Mouse (Mus musculus) hindbrain, embryonic 12.5 days (tissue): ENCODE measurements around the gene Cbl. TPM values are rescaled to one million over a fixed set of nuclear protein-coding genes. Genes with fewer than 3 reads are reported as not detected.

Source experiments
- ATAC-seq: fragments of 200-750 bp; cut with Nextera tagmentation; 2 replicates; pipeline ENCODE4 v1.8.0; 2017; ENCODE audit warnings: moderate TSS enrichment; ENCODE audit not compliant: low FRiP score
- H3K27ac ChIP-seq: fragments of 300-500 bp; sonication (generic); 2 replicates; pipeline ENCODE4 v1.5.1; 2016; ENCODE audit warnings: mild to moderate bottlenecking
- H3K27me3 ChIP-seq: fragments of 300-500 bp; sonication (generic); 2 replicates; pipeline ENCODE4 v1.6.1; 2016; ENCODE audit warnings: mild to moderate bottlenecking
- H3K36me3 ChIP-seq: fragments of 300-500 bp; sonication (generic); 2 replicates; pipeline ENCODE4 v1.6.1; 2016; ENCODE audit warnings: mild to moderate bottlenecking
- H3K4me1 ChIP-seq: fragments of 300-500 bp; sonication (generic); 2 replicates; pipeline ENCODE4 v1.6.1; 2016
- H3K4me2 ChIP-seq: fragments of 300-500 bp; sonication (generic); replicated peaks from 2 replicates; pipeline ENCODE4 v1.6.1; 2016; ENCODE audit warnings: mild to moderate bottlenecking
- H3K4me3 ChIP-seq: fragments of 300-500 bp; sonication (generic); 2 replicates; pipeline ENCODE4 v1.5.1; 2016; ENCODE audit warnings: mild to moderate bottlenecking
- H3K9ac ChIP-seq: fragments of 300-500 bp; sonication (generic); 2 replicates; pipeline ENCODE4 v1.6.1; 2016; ENCODE audit warnings: mild to moderate bottlenecking, moderate library complexity
- H3K9me3 ChIP-seq: fragments of 300-500 bp; sonication (generic); replicated peaks from 2 replicates; pipeline ENCODE4 v1.6.1; 2016; ENCODE audit warnings: mild to moderate bottlenecking
- WGBS: fragments of 180-500 bp; shearing (Covaris S2); methylation state at CpG from one replicate; pipeline ENCODE4 v1.1.7; 2016; 5-methylcytosine and 5-hydroxymethylcytosine counted together
- polyA plus RNA-seq: library from polyadenylated mRNA; unstranded; fragments of >200 nt; fragmentation: Nextera tagmentation; extraction: Ambion mirVana; gene quantifications from 2 replicates; pipeline ENCODE4 v1.2.1, GENCODE M21; 2016

The Cbl gene
- polyA plus RNA-seq, 1 experiment from 2014 or later: 26.2 TPM

DNA sequence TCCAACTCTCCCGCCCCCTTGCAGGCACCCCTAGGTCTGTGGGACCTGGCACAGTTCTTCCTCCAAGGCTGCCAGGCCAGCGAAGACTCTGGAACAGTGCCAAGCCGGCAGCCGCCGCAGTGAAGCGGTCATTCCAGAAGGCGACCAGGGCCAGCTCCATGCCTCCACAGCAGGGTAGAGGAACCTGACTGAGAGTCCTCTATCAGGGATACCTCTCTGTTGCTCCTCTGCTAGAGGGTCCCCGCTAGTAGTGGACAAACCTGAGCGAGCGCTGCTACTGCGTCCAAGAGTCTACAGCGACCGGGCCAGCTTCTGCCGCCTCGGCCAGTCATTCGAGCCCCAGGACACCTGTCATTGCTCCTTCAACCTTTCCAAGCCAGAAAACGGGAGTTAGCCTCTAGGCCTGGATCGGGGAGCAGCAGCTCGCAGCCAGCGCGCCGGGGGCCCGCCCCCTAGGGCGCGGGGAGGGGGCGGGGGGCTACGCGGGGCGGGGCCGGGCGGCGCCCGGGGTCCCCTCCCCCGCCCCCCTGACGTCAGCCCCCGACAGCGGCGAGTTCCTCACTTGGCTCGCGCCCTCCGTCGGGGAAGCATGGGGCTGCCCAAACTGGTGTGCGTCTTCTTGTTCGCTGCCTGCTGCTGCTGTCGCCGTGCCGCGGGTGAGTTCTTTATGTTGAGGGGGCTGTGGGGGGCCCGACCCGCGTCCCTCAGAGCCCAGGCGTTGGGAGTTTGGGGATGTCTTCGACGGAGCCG is 99.6 kb downstream of the Cbl start, which contains the start of gene Mcam:
Gene Mcam, plus strand, starts transcription at position 369 of the 750 bp plus-strand sequence.
- peaks cover 61% of the 10 kb centered on the region for H3K27me3 ChIP-seq

DNA sequence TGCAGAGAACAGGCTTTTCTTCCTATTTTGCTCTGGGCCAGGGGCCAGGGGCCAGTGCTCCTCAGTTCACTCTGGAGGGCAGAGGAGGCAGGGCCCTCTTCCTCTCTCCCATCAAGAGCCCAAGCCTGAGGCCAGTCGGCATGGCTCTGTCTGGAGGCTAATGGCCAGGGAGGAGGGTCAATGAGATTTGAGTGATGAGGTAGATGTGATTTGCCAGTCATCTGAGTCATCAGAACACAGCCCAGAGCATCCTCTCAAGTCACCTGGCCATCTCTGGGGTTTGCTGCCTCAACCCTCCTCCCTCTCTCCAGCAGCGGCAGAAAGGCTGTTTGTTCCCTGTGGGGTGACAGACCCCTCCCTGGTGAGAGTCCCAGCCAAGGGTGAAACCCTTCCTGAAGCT is 100.6 kb downstream of the Cbl start:
- Histone ChIP-seq H3K9me3 (no peaks in the 10 kb centered on the region), H3K36me3 (no peaks in the 10 kb centered on the region), H3K9ac (0 out of 2 replicates have a peak overlapping the region, but pooled peaks have one; percentile 13), H3K27me3 (peaks cover 70% of the 10 kb centered on the region), H3K4me2 (peak overlapping the region; percentile 76; the same call in 1 of the 2 replicates), H3K4me3 (no peak overlapping the region), H3K4me1 (peaks cover 42% of the 10 kb centered on the region), H3K27ac (no peak overlapping the region)
- WGBS: 6% methylated on average over 2 of the region's 2 CpGs
- no peak for ATAC-seq

More for the DNA sequence above, 99.6 kb downstream of the Cbl start, which contains the start of gene Mcam:
- Histone ChIP-seq H3K4me1 (peaks cover 42% of the 10 kb centered on the region), H3K4me3 (peak within 1 kb of the TSS; percentile 42), H3K4me2 (peak within 1 kb of the TSS; percentile 76), H3K27ac (no peak within 1 kb of the TSS), H3K36me3 (no peaks in the 10 kb centered on the region), H3K9me3 (no peaks in the 10 kb centered on the region), H3K9ac (peak within 1 kb of the TSS; percentile 62)
- ATAC-seq: peak; percentile 47; the same call in 1 of the 2 replicates
- WGBS: 2% methylated on average over 52 of the region's 55 CpGs

DNA sequence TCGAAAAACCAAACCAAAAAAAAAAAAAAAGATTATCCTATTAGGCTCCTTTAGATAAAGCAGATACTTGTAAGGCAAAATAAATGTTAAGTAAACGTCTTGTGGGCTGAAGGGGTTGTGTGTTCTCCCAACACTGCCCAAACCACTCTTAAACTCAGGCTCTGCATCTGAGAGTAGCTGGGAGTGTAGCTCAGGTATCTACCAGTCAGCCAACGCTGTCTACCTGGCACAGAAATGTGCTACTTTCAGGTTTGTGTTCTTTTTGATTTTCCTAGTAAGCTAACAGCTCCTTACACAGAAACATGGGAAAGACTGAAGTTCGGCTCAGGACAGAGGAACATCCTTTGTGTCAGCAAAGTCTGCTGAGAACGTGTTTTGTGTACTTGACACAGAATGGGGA is 101.6 kb downstream of the Cbl start:
- Histone ChIP-seq H3K27ac (no peak overlapping the region), H3K27me3 (peaks cover 70% of the 10 kb centered on the region), H3K4me3 (no peak overlapping the region), H3K4me1 (peaks cover 42% of the 10 kb centered on the region), H3K4me2 (no peak overlapping the region), H3K9me3 (no peaks in the 10 kb centered on the region), H3K9ac (no peak overlapping the region), H3K36me3 (no peaks in the 10 kb centered on the region)
- ATAC-seq: no peak
- 65% methylated on average over 5 of the region's 5 CpGs for WGBS

DNA sequence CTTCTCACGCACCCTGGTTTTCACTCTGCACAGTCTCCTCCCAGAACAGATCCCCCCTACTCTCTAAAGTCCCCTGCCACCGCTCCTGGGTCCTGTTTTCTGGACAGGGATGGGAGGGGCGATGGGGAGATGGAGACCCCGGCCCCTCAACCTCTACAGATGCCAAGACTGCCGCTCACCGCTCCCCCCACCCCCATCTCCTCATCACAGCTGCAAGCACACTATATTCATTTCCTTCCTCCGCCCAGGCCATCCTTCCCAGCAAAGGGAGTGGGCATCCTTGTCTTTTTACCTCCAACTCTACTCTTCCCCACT is 102.6 kb downstream of the Cbl start:
- WGBS: 38% methylated on average over 7 of the region's 7 CpGs
- Histone ChIP-seq H3K4me1 (peaks cover 42% of the 10 kb centered on the region), H3K4me2 (no peak overlapping the region), H3K27ac (0 out of 2 replicates have a peak overlapping the region, but pooled peaks have one; percentile 1), H3K9ac (no peak overlapping the region), H3K27me3 (peaks cover 62% of the 10 kb centered on the region), H3K4me3 (no peak overlapping the region), H3K9me3 (no peaks in the 10 kb centered on the region), H3K36me3 (no peaks in the 10 kb centered on the region)
- no peak for ATAC-seq

DNA sequence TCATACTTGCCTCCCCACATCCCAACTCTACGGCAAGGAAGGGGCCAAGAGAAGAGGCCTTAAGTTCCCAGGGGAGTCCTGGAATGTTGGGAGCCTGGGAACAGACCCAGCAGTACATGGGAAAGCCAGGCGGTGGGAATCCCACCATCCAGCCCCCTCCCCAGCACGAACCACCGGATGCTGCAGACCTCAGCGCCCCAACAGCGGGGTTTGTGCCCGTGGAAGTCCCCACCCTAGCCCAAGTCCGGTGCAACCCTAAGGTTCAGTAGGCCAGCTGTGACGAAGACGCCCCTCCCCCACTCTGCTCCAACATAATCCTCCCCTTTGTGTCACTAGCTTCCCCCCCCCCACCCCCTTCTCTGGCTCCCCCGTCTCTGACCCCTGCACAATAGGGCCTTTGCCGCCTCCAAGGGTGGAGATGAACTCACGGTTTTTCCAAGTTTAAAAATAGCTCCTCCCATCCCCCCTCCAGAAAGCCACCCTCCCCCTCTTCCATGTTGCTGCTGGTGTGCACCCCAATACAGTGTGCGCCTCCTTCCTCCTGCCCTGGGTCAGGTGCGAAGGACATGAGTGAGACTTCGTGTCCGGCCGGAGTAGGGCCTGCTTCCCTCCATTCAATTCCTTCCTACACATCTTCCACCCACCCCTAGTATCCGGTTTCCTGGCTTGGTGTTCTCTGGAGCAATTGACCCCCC is 103.1 kb downstream of the Cbl start:
- WGBS: 12% methylated on average over 19 of the region's 19 CpGs
- Histone ChIP-seq H3K36me3 (no peaks in the 10 kb centered on the region), H3K9me3 (no peaks in the 10 kb centered on the region), H3K4me3 (peak overlapping the region; percentile 29), H3K4me1 (peaks cover 37% of the 10 kb centered on the region), H3K27me3 (peaks cover 57% of the 10 kb centered on the region), H3K9ac (peak overlapping the region; percentile 46), H3K27ac (peak overlapping the region; percentile 1; the same call in 1 of the 2 replicates), H3K4me2 (peak overlapping the region; percentile 65)
- peak; percentile 38; the same call in 1 of the 2 replicates for ATAC-seq

DNA sequence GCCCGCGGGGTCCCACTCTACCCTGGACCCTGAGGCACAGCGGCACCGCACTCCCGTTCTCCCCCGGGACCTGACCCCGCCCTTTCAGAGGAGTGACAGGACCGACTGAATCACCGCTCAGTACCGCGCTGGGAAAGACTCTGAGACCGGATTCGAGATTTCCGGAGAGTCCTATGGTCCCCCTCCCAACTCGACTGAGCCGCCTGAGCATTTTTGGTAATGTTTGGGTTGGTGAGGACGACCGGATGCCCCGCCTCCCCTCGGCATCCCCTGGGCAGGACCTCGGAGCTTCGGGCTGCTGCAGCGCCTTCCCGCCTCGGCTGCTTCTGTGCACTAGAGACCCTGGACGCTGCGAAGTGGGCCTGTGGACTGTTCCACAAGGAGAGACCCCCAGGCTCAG is 103.8 kb downstream of the Cbl start:
- Histone ChIP-seq H3K36me3 (no peaks in the 10 kb centered on the region), H3K4me2 (peak overlapping the region; percentile 65), H3K9me3 (no peaks in the 10 kb centered on the region), H3K27ac (peak overlapping the region; percentile 30; the same call in 1 of the 2 replicates), H3K9ac (peak overlapping the region; percentile 46), H3K4me3 (peak overlapping the region; percentile 29), H3K4me1 (peaks cover 30% of the 10 kb centered on the region), H3K27me3 (peaks cover 50% of the 10 kb centered on the region)
- ATAC-seq: no peak
- WGBS: under 1% methylated on average over 27 of the region's 27 CpGs

DNA sequence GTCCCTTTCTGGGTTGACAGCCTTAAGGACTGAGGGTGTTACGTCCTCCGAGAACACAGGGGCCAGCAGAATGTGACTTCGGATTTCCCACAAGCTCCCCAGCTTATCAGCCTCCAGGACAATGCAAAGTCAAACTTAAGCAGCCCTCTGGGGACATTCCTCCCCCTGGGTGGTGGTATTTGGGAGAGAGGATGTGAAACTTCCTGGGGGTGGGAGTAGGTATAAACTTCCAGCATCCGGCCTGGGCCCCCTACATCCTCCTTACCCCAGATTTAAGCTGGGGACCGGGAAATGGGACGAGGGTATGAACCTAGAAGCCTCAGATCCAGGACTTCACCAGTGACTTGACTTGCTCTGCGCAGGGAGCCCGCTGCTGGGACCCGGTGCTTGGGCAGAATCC is 104.2 kb downstream of the Cbl start:
- WGBS: 6% methylated on average over 9 of the region's 9 CpGs
- H3K9ac ChIP-seq: peak overlapping the region; percentile 46
- no peak for ATAC-seq
- peak overlapping the region; percentile 29 for H3K4me3 ChIP-seq
- H3K27ac ChIP-seq: peak overlapping the region; percentile 30; the same call in 1 of the 2 replicates
- peak overlapping the region; percentile 65 for H3K4me2 ChIP-seq
- H3K27me3 ChIP-seq: peaks cover 46% of the 10 kb centered on the region
- H3K4me1 ChIP-seq: peaks cover 26% of the 10 kb centered on the region
- H3K9me3 ChIP-seq: no peaks in the 10 kb centered on the region
- H3K36me3 ChIP-seq: no peaks in the 10 kb centered on the region

DNA sequence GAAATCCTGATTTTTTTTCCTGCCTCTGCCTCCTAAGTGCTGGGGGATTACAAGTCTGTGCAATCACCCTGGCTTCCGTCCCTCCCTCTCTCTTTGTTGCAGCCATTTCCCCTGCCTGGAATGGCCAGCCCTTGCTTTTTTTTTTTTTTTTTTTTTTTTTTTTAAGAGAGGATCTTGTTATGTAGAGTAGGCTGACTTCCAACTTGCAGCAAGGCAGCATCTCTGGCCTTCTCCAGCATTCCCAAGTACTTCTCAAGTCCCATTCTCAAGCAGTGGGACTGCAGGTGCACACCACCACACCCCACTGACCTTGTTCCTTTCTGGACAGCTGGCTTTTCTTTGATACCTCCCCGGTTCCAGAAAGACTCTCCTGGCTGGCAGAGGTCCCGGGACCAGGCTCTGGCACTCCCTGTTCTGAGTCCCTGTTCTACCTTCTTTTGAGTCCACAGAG is 106.5 kb downstream of the Cbl start:
- H3K4me2 ChIP-seq: no peak overlapping the region
- H3K4me3 ChIP-seq: no peak overlapping the region
- peaks cover 27% of the 10 kb centered on the region for H3K27me3 ChIP-seq
- no peaks in the 10 kb centered on the region for H3K9me3 ChIP-seq
- peaks cover 18% of the 10 kb centered on the region for H3K4me1 ChIP-seq
- H3K27ac ChIP-seq: no peak overlapping the region
- no peak for ATAC-seq
- H3K36me3 ChIP-seq: no peaks in the 10 kb centered on the region
- WGBS: 75% methylated on average over 3 of the region's 3 CpGs
- no peak overlapping the region for H3K9ac ChIP-seq

DNA sequence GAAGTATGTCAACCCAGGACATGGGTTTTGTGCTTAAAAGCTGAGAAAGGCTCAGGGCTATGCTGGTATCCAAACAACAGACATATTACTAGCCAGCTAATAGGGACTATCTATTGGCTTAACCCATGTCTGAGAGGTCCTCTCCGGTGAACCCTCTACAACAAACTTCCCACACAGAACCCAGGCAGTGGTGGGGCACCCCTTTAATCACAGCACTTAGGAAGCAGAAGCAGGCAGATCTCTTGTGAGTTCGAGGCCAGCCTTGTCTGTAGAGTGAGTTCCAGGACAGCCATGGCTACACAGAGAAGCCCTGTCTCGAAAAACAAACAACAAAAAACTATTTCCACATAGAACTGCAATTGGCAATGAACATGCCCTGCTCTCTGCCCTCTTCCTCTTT is 107.1 kb downstream of the Cbl start:
- WGBS: 88% methylated on average over 3 of the region's 3 CpGs
- H3K9me3 ChIP-seq: no peaks in the 10 kb centered on the region
- peaks cover 18% of the 10 kb centered on the region for H3K4me1 ChIP-seq
- H3K36me3 ChIP-seq: no peaks in the 10 kb centered on the region
- H3K9ac ChIP-seq: no peak overlapping the region
- no peak overlapping the region for H3K4me2 ChIP-seq
- H3K27ac ChIP-seq: no peak overlapping the region
- no peak overlapping the region for H3K4me3 ChIP-seq
- no peak for ATAC-seq
- peaks cover 24% of the 10 kb centered on the region for H3K27me3 ChIP-seq

DNA sequence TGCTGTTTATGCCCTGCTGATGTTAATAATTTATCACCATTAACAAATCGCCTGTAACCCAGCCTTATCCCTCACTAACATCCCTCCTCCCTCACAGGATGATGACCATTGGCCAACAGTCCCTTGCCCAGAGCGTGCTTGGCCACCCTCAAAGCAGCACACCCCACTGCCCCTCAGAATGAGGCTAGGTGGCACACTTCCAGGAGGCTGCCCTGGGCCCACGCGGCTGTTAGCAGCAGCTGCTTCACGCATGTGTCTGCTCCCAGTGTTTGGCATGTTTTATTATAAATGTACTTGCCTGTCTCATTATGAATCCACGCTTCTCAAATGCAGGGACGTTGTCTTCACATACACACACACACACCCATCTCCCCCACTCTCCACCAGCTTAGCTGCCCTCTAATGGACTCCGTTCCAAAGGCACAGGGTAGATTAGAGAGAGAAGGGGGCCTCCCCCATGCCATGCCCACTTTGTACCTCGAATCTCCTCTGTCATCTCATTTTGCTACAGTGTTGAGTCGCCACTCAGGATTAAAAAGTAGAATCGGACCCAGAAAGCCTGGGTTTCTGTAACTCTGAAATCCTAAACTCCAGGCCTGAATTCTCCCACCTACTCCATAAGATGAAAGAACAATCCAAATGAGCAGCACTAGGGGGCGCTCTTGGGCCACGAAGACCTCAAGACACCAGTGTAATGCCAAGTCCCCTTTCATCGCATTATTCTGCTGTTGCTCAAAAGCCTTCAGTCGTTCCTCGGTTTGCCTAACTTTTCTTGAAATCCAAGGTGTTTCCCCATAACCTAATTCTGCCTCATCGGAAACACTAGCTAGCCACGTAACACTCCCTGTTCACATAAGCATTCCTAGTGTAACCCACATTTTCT is 108.1 kb downstream of the Cbl start:
- 0 out of 2 replicates have a peak, but pooled peaks have one; percentile 43 for ATAC-seq
- Histone ChIP-seq H3K4me2 (peak overlapping the region; percentile 11; the same call in 1 of the 2 replicates), H3K27ac (no peak overlapping the region), H3K27me3 (peaks cover 15% of the 10 kb centered on the region), H3K4me3 (no peak overlapping the region), H3K9me3 (no peaks in the 10 kb centered on the region), H3K36me3 (no peaks in the 10 kb centered on the region), H3K9ac (no peak overlapping the region), H3K4me1 (peaks cover 13% of the 10 kb centered on the region)
- 32% methylated on average over 18 of the region's 18 CpGs for WGBS

DNA sequence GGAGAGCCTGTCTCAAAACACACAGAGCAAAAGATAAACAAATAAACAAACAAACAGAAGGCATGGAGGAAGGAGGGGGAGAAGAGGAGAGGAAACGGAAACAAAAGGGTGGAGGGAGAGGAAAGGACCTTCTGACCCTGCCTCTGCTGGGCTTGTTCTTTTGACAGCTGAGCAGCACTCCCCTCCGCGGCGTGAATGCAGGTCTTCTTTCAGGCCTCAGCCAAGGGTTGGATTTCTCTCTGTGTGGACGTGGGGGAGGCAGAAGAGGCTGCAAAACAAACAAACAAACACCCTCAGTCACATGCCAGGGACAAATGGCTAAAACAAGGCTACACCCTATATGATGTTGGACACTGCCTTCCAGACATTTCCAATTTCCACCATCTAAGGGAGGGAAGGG is 108.8 kb downstream of the Cbl start:
- Histone ChIP-seq H3K4me2 (no peak overlapping the region), H3K4me1 (peaks cover 5% of the 10 kb centered on the region), H3K9ac (no peak overlapping the region), H3K27me3 (peaks cover 15% of the 10 kb centered on the region), H3K9me3 (no peaks in the 10 kb centered on the region), H3K27ac (no peak overlapping the region), H3K4me3 (no peak overlapping the region), H3K36me3 (no peaks in the 10 kb centered on the region)
- ATAC-seq: no peak
- 28% methylated on average over 5 of the region's 5 CpGs for WGBS

DNA sequence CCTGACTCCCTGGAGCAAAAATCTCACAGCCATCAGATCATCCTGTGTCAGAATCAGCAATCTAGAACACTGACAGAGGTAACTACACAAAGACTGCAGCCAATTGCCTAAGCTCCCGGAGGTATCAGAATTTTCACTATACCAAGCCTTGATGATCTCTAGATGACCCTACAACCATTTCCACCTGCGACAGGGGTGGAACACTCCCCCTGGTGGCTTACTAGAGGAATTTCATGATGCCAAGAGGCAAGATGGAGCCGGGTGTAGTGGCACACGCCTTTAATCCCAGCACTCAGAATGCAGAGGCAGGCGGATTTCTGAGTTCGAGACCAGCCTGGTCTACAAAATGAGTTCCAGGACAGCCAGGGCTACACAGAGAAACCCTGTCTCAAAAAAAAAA is 109.5 kb downstream of the Cbl start:
- H3K9me3 ChIP-seq: no peaks in the 10 kb centered on the region
- peaks cover 9% of the 10 kb centered on the region for H3K27me3 ChIP-seq
- H3K4me3 ChIP-seq: no peak overlapping the region
- no peak overlapping the region for H3K4me2 ChIP-seq
- H3K9ac ChIP-seq: no peak overlapping the region
- WGBS: 67% methylated on average over 6 of the region's 6 CpGs
- H3K4me1 ChIP-seq: no peaks in the 10 kb centered on the region
- H3K27ac ChIP-seq: no peak overlapping the region
- no peaks in the 10 kb centered on the region for H3K36me3 ChIP-seq
- ATAC-seq: no peak
